Mouse (Mus musculus) myocyte (in vitro differentiated cells): ENCODE measurements around the gene Tex50.

Source experiments
- MYOG ChIP-seq, 3 experiments: IDR thresholded peaks; one replicate each; pipeline ENCODE4 v1.6.1; 2011; ENCODE audit warnings: control low read depth in 2 of 3, low read depth in 2 of 3, mild to moderate bottlenecking in 2 of 3; ENCODE audit not compliant: insufficient read length in 2 of 3, control insufficient read depth in 1 of 3, insufficient read depth in 1 of 3
- TCF12 ChIP-seq: IDR thresholded peaks from one replicate; pipeline ENCODE4 v1.6.1; 2011; ENCODE audit warnings: mild to moderate bottlenecking, control low read depth; ENCODE audit not compliant: poor library complexity, insufficient read depth, severe bottlenecking

- TF ChIP-seq TCF12, result no peak
- TF ChIP-seq MYOG (IDR thresholded peaks at IDR 0.05; ENCODE audit: control insufficient read depth in 1 of 3, insufficient read depth in 1 of 3, insufficient read length in 2 of 3, low read depth in 2 of 3), result no peak
Measured at GRCm38 (mm10) chr1:161139496-161139895, 19.6 kb downstream of the Tex50 start.
